Mouse (Mus musculus) hematopoietic stem cell, adult 5-6 weeks (primary cell): ENCODE measurements around the gene Spatc1l. TPM values are rescaled to one million over a fixed set of nuclear protein-coding genes. Genes with fewer than 3 reads are reported as not detected.

ENCODE experiments used
- ATAC-seq, 2 experiments: fragments of 125-278 bp in 1 of 2; replicated peaks in 1 of 2; 2 replicates each; pipeline ENCODE4 v1.8.0; 2016 to 2017; ENCODE audit warnings: inconsistent platforms in 2 of 2, mild to moderate bottlenecking in 2 of 2, moderate number of reproducible peaks in 2 of 2, low read depth in 1 of 2, moderate TSS enrichment in 1 of 2; ENCODE audit not compliant: low FRiP score in 2 of 2, poor library complexity in 2 of 2, severe bottlenecking in 2 of 2, insufficient read depth in 1 of 2, low TSS enrichment in 1 of 2
- total RNA-seq: library from RNA; stranded (forward); fragments of 172-1452, 232-1000 nt; gene quantifications from 2 replicates; pipeline ENCODE4 v1.2.3, GENCODE M21; 2017

The Spatc1l gene
- total RNA-seq, 1 experiment from 2014 or later, result not detected

- ATAC-seq, result no peak
Measured at GRCm38 (mm10) chr10:76576920-76577319, 14.8 kb downstream of the Spatc1l start.

- no peak for ATAC-seq
Measured at GRCm38 (mm10) chr10:76584138-76584537, 22.1 kb downstream of the Spatc1l start.

- ATAC-seq, result no peak
Measured at GRCm38 (mm10) chr10:76586190-76586589, 24.1 kb downstream of the Spatc1l start.

DNA sequence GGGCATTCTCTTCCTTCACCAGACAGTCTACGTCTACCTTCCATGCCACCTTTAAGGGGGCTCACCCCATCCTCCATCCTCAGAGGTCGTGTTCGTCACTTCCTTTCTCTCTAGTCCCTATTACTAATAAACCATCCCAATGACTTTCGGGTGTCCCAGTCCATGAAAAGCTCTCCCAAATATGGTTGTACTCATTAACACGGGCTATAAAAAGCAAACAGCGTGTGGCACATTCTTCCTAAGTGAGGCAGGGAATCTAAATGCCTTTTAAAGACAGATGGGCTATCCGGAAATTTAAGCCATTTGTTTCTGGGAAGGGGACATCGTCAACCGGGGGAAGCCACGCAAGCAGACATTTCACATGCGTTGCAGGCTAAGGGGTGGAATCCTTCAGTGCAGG, 28.1 kb downstream of the Spatc1l start:
- no peak for ATAC-seq

- ATAC-seq, result no peak
Measured at GRCm38 (mm10) chr10:76596338-76596737, 34.3 kb downstream of the Spatc1l start.

DNA sequence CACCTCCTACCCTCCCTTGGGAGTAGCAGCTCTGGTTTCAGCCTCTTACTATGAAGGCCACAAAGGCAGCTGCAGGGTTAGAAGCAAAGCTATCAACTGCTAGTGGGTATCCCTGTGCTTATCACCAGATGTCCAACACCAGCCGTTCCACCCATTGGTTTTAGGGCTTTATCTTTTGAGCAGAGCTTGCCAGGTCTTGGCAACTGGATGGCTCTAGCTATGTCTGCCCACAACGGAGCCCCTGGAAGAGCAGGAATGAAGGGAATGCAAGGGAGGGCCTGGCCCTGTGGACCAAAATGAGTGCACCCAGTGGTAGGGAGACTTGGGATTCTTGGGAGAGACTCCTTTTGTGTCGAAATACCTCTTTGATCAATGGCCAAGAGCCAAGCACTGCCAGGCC, 40.6 kb downstream of the Spatc1l start:
- ATAC-seq, result no peak

- ATAC-seq, result no peak
Measured at GRCm38 (mm10) chr10:76612473-76612872, 50.4 kb downstream of the Spatc1l start.

Other genes starting within 250 kb of the Spatc1l start
- 6.0 and 8.5 TPM in 2 replicates for gene Dip2a, start 217.0 kb upstream of the Spatc1l start, total RNA-seq
- not detected in 2 replicates for gene AC141477.1, start 121.8 kb upstream of the Spatc1l start, total RNA-seq
- 72.1 and 90.7 TPM in 2 replicates for gene Pcnt, start 119.5 kb upstream of the Spatc1l start, total RNA-seq
- gene 2610028H24Rik, start 113.2 kb upstream of the Spatc1l start, total RNA-seq, result not detected in 2 replicates
- 65.7 and 67.2 TPM in 2 replicates for gene Mcm3ap, start 93.3 kb upstream of the Spatc1l start, total RNA-seq
- gene Ybey, start 93.2 kb upstream of the Spatc1l start, total RNA-seq, result 6.1 and 7.1 TPM in 2 replicates
- 3.8 and 8.2 TPM in 2 replicates for gene Lss, start 30.7 kb upstream of the Spatc1l start, total RNA-seq
- not detected in 2 replicates for gene Ftcd, start 13.4 kb downstream of the Spatc1l start, total RNA-seq
- gene Col6a2, start 61.4 kb downstream of the Spatc1l start, total RNA-seq, result not detected in 2 replicates
- not detected in 2 replicates for gene Col6a1, start 163.9 kb downstream of the Spatc1l start, total RNA-seq